Mouse (Mus musculus): ENCODE data around the gene Erc2. TPM values are rescaled to one million over a fixed set of nuclear protein-coding genes. Genes with fewer than 3 reads are reported as not detected.

Erc2 gene
- polyA plus RNA-seq, 1 experiment = 0.89 TPM

DNA sequence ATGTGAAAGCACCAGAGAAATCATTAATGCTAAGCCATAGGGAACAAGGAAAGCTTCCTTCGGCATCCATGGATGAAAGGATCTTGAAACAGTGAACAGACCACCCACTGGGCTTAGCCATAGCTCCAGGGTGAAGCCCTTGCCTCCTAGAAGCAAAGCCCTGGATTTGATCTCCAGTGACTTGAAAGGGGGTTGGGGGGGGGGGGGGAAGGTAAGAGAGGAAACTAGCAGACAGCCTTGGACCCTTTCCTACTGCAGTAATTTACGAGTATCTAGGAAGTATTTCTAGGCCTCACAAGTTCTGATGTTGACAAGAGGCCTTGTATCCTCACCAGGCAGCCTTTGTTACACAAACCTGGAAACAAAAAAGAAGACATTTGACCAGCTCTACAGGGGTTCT lies 609.0 kb downstream of the Erc2 start:
- H3K27ac ChIP-seq (ENCODE audit: insufficient read depth, low read depth, low read length) = no peak overlapping the region
- 78% methylated on average over 2 of the region's 2 CpGs for WGBS
- H3K27me3 ChIP-seq (ENCODE audit: control insufficient read depth, insufficient read depth, low read length) = no peaks in the 10 kb centered on the region
- no peak overlapping the region for H3K4me3 ChIP-seq (ENCODE audit: low read depth, low read length)
- no peaks in the 10 kb centered on the region for H3K36me3 ChIP-seq (ENCODE audit: control insufficient read depth, insufficient read depth, low read length)
- no peaks in the 10 kb centered on the region for H3K4me1 ChIP-seq (ENCODE audit: control insufficient read depth, insufficient read depth, insufficient read length, low read length)
- no peak for TF ChIP-seq CTCF (IDR thresholded peaks at IDR 0.05; ENCODE audit: extremely low read depth, insufficient read length, insufficient replicate concordance, low read depth, low read length)
- TF ChIP-seq POLR2A (IDR thresholded peaks at IDR 0.05; ENCODE audit: low read depth, low read length) = no peak

DNA sequence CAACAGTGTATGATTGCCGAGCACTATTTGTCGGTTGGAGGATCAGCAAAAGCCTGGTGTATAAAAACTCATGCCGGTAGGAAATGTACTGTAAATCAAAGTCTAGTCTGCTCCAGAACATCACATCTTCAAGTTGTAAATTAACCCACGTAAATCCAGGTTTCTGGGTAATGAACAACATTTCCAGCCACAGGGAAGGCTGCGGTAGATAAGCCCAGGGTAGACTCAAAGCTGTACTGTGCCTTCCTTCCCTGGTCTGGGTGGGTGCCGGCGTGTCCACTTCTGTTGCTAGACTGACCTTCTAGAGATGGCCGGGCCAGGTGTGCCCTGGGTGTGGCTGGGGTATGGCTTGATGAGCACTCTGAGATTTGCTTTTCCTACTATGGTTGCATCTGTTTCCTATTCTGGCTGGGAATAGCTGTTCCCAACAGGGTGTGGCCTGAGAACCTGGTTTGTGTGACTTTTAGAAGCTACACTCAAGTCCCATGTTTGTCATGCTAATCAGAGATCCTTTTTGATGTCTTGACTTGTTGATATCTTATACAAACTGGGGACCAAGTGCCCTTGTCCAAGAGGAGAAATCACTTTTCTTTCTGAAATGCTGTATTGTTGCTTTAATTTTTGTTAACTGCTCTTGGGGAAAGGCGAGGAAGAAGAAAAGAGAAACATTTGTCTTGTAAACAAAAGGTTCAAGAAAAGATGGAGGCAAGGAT lies 616.3 kb downstream of the Erc2 start:
- Histone ChIP-seq H3K36me3 (ENCODE audit: control insufficient read depth, insufficient read depth, low read length) (no peaks in the 10 kb centered on the region), H3K27ac (ENCODE audit: insufficient read depth, low read depth, low read length) (no peak overlapping the region), H3K4me3 (ENCODE audit: low read depth, low read length) (no peak overlapping the region), H3K27me3 (ENCODE audit: control insufficient read depth, insufficient read depth, low read length) (no peaks in the 10 kb centered on the region), H3K4me1 (ENCODE audit: control insufficient read depth, insufficient read depth, insufficient read length, low read length) (no peaks in the 10 kb centered on the region)
- no peak for TF ChIP-seq CTCF (IDR thresholded peaks at IDR 0.05; ENCODE audit: extremely low read depth, insufficient read length, insufficient replicate concordance, low read depth, low read length)
- TF ChIP-seq POLR2A (IDR thresholded peaks at IDR 0.05; ENCODE audit: low read depth, low read length) = no peak
- WGBS = 36% methylated on average over 9 of the region's 9 CpGs

GRCm38 (mm10) chr14:28240111-28240510 lies 617.9 kb downstream of the Erc2 start:
- Histone ChIP-seq H3K36me3 (ENCODE audit: control insufficient read depth, insufficient read depth, low read length) (no peaks in the 10 kb centered on the region), H3K4me1 (ENCODE audit: control insufficient read depth, insufficient read depth, insufficient read length, low read length) (no peaks in the 10 kb centered on the region), H3K4me3 (ENCODE audit: low read depth, low read length) (no peak overlapping the region), H3K27me3 (ENCODE audit: control insufficient read depth, insufficient read depth, low read length) (no peaks in the 10 kb centered on the region), H3K27ac (ENCODE audit: insufficient read depth, low read depth, low read length) (no peak overlapping the region)
- WGBS = 46% methylated on average over 3 of the region's 3 CpGs
- TF ChIP-seq CTCF (IDR thresholded peaks at IDR 0.05; ENCODE audit: extremely low read depth, insufficient read length, insufficient replicate concordance, low read depth, low read length) (no peak), POLR2A (IDR thresholded peaks at IDR 0.05; ENCODE audit: low read depth, low read length) (no peak)

GRCm38 (mm10) chr14:28242743-28243142 lies 620.5 kb downstream of the Erc2 start:
- no peaks in the 10 kb centered on the region for H3K4me1 ChIP-seq (ENCODE audit: control insufficient read depth, insufficient read depth, insufficient read length, low read length)
- no peak overlapping the region for H3K27ac ChIP-seq (ENCODE audit: insufficient read depth, low read depth, low read length)
- no peak for TF ChIP-seq CTCF (IDR thresholded peaks at IDR 0.05; ENCODE audit: extremely low read depth, insufficient read length, insufficient replicate concordance, low read depth, low read length)
- TF ChIP-seq POLR2A (IDR thresholded peaks at IDR 0.05; ENCODE audit: low read depth, low read length) = no peak
- no peaks in the 10 kb centered on the region for H3K27me3 ChIP-seq (ENCODE audit: control insufficient read depth, insufficient read depth, low read length)
- no peak overlapping the region for H3K4me3 ChIP-seq (ENCODE audit: low read depth, low read length)
- WGBS = 44% methylated on average over 3 of the region's 3 CpGs
- H3K36me3 ChIP-seq (ENCODE audit: control insufficient read depth, insufficient read depth, low read length) = no peaks in the 10 kb centered on the region

GRCm38 (mm10) chr14:28243474-28243873 lies 621.2 kb downstream of the Erc2 start:
- no peak for TF ChIP-seq CTCF (IDR thresholded peaks at IDR 0.05; ENCODE audit: extremely low read depth, insufficient read length, insufficient replicate concordance, low read depth, low read length)
- TF ChIP-seq POLR2A (IDR thresholded peaks at IDR 0.05; ENCODE audit: low read depth, low read length) = no peak
- H3K4me3 ChIP-seq (ENCODE audit: low read depth, low read length) = no peak overlapping the region
- H3K27ac ChIP-seq (ENCODE audit: insufficient read depth, low read depth, low read length) = no peak overlapping the region
- 86% methylated on average over 4 of the region's 4 CpGs for WGBS
- H3K4me1 ChIP-seq (ENCODE audit: control insufficient read depth, insufficient read depth, insufficient read length, low read length) = no peaks in the 10 kb centered on the region
- no peaks in the 10 kb centered on the region for H3K36me3 ChIP-seq (ENCODE audit: control insufficient read depth, insufficient read depth, low read length)
- H3K27me3 ChIP-seq (ENCODE audit: control insufficient read depth, insufficient read depth, low read length) = no peaks in the 10 kb centered on the region

GRCm38 (mm10) chr14:28262706-28263105 lies 640.5 kb downstream of the Erc2 start:
- Histone ChIP-seq H3K4me1 (ENCODE audit: control insufficient read depth, insufficient read depth, insufficient read length, low read length) (no peaks in the 10 kb centered on the region), H3K4me3 (ENCODE audit: low read depth, low read length) (no peak overlapping the region), H3K27ac (ENCODE audit: insufficient read depth, low read depth, low read length) (no peak overlapping the region), H3K36me3 (ENCODE audit: control insufficient read depth, insufficient read depth, low read length) (no peaks in the 10 kb centered on the region), H3K27me3 (ENCODE audit: control insufficient read depth, insufficient read depth, low read length) (no peaks in the 10 kb centered on the region)
- WGBS = 43% methylated on average over 4 of the region's 4 CpGs
- TF ChIP-seq CTCF (IDR thresholded peaks at IDR 0.05; ENCODE audit: extremely low read depth, insufficient read length, insufficient replicate concordance, low read depth, low read length) (no peak), POLR2A (IDR thresholded peaks at IDR 0.05; ENCODE audit: low read depth, low read length) (no peak)

- TF ChIP-seq CTCF (IDR thresholded peaks at IDR 0.05; ENCODE audit: extremely low read depth, insufficient read length, insufficient replicate concordance, low read depth, low read length) (no peak), POLR2A (IDR thresholded peaks at IDR 0.05; ENCODE audit: low read depth, low read length) (no peak)
- WGBS = 70% methylated on average over 2 of the region's 2 CpGs
- no peaks in the 10 kb centered on the region for H3K27me3 ChIP-seq (ENCODE audit: control insufficient read depth, insufficient read depth, low read length)
- no peak overlapping the region for H3K4me3 ChIP-seq (ENCODE audit: low read depth, low read length)
- H3K36me3 ChIP-seq (ENCODE audit: control insufficient read depth, insufficient read depth, low read length) = no peaks in the 10 kb centered on the region
- no peaks in the 10 kb centered on the region for H3K4me1 ChIP-seq (ENCODE audit: control insufficient read depth, insufficient read depth, insufficient read length, low read length)
- no peak overlapping the region for H3K27ac ChIP-seq (ENCODE audit: insufficient read depth, low read depth, low read length)
Measured at GRCm38 (mm10) chr14:28267367-28267766, 645.1 kb downstream of the Erc2 start.
